Mouse (Mus musculus) ovary, adult 18-20 months (tissue): ENCODE data around the gene Zcrb1.
A peak's percentile ranks its signal among the peaks of the same experiment; 100 is the strongest.
"Not testable (repeated sequence)": the region's sequence is repeated elsewhere in the genome, so short reads cannot be mapped to it uniquely, and the experiment has no call there.

Experiments
- DNase-seq: peaks from one replicate; pipeline ENCODE4 v3.0.0; 2022; ENCODE audit warnings: low spot score, mixed read lengths

Zcrb1 gene

GRCm38 (mm10) chr15:93397826-93398698 is at the start of gene Zcrb1, which contains the start of gene Pphln1:
TSS of gene Zcrb1 (minus strand) at chr15:93398334.
TSS of gene Pphln1 (plus strand) at chr15:93398350.
- peak; percentile 64 for DNase-seq

DNA sequence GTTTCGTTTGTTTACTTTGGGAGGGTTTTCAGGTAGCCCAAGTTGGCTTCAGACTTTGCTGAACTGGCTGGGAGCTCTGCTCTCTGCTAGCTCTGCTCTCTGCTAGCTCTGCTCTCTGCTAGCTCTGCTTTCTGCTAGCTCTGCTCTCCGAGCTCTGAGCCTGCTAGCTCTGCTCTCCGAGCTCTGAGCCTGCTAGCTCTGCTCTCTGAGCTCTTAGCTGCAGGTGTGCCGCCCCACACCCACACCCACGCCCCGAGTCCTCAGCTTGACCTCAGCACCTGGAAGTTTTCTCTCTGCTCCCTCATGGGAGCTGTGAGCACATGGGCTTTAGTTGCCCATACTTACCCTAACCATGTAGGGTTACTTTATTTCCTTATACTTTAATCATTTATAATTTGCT is 45.5 kb upstream of the Zcrb1 start:
- DNase-seq = no peak

- no peak for DNase-seq
Measured at GRCm38 (mm10) chr15:93442271-93442670, 44.1 kb upstream of the Zcrb1 start.

DNA sequence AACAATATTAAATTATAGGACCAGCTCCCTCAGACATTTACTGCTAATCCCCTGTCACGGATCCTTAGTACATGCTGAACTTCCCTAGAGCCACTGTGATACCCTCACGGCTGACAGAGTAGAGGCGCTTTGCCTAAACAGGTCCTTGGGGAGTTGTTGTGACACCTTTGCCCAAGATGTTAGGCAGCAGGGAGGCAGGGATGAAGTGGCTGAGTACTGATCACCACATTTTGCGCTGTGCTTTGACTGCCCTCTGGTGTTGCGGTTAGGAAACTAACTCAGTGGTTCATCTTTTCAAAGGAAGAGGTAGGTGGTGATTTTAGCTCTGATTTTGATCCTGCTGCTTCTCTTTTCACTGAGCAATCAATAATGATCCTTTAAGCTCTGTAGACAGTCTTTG is 40.5 kb upstream of the Zcrb1 start:
- no peak for DNase-seq

DNA sequence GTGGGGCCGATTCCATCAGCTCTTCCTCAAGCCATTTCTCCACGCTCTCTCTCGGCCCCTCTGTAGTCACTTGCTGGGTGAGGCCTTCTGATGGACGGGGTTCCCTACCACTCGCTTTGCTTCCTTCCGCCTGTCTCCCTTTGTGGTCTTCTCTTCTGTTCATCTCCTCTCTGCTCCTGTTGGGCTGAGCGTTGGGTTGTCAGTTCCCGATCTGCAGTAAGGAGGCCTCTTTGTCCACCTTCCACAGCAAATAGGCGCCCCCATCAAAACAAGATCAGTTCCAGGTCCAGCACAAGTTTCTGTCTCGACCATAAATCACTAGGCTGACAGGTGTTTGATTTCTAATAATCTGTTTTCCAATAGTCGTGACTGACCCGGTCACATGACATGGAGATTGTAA is 37.9 kb upstream of the Zcrb1 start:
- no peak for DNase-seq

DNA sequence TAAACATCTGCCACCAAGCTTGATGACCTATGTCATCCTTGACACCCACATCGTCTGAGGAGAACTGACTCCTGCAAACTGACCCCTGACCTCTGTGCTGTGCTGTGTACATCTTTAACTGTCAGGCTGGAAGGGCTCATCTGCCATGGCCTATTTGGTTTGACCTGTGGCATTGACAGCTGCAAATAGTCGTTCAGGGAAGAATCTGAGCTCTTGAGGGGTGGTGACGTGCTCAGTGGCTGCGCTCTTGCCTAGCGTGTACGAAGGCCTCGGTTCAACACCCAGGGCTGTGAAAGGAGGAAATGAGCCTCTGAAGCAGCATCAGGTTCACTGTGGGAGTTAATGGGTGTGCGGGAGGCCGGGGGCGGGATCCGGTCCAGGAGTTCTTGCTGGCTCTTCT is 35.7 kb upstream of the Zcrb1 start:
- DNase-seq = no peak

DNA sequence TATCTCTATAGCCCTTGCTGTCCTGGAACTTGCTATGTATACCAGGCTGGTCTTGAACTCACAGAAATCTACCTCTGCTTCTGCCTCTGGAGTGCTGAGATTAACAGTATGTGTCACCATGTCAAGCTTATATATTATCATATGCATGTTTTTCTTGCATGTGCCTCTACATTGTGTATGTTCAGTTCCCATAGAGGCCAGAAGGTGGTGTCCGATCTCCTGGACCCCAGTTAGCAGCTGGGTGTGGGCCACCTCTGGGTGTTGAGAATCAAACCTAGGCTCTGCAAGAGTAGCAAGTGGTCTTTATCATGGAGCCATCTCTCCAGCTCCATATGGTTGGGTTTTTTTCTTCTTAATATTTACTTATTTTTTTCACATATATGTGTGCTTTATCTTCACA is 24.4 kb upstream of the Zcrb1 start:
- no peak for DNase-seq

DNA sequence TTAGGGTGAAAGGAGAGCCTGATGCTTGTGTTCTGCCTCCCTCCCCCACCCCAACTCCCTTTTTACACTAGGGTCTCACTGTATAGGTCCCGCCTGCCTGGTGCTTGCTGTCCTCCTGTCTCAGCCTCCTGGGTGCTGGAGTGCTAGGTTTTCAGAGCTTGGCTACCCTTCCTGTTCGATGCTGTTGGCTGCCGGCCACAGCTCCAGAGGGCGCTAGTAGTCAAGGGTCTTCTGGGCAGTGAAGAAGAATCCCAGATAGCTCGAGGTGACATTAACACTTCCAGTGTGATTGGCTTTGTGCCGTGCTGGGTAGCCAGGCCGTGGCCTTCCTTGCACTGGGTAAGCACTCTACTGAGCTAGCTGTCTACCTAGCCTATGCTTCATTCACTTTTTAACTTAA is 22.5 kb upstream of the Zcrb1 start:
- DNase-seq = no peak

GRCm38 (mm10) chr15:93416300-93416699 is 18.2 kb upstream of the Zcrb1 start:
- no peak for DNase-seq

- no peak for DNase-seq
Measured at GRCm38 (mm10) chr15:93414456-93414855, 16.3 kb upstream of the Zcrb1 start.

- DNase-seq = no peak
Measured at GRCm38 (mm10) chr15:93412445-93412844, 14.3 kb upstream of the Zcrb1 start.

DNA sequence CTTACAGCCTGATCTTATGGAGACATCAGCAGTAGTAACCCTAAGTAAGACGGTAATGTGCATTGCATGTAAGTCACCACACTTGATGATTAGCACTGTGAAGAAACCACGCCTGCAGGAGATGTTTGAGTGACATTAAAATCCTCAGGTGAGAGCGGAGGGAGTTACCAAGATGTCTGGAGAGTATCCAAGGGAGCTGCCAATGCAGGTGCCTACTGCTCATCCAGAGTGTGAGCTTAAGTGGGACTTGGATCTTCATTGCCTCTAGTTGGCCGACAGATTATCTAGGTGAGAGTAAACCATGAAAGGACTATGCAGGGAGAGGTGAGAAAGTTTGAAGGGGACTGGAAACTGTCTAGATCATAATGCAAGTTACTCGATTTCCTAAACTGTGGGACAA is 8.4 kb upstream of the Zcrb1 start:
- no peak for DNase-seq

GRCm38 (mm10) chr15:93405446-93405986 is 7.4 kb upstream of the Zcrb1 start:
- no peak for DNase-seq

DNA sequence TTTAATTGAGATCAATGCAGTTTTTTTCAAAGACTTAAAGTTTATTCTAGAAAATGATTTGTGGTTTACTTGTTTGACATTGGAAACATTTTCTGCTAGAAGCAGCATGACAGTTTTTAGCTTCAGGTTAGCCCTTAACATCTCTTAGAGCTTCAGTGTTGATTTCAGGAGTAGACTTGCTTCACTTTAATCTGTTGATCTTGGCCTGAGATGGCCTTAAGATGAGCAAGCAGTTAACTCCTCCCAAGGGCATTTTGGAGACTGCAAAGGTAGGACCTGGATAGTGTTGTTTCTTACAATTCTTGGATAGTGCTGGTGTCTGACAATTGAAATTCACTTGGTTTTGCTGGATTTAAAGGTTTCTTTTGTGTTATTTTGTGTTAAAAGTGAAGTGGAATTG is 6.7 kb upstream of the Zcrb1 start:
- DNase-seq = no peak

DNA sequence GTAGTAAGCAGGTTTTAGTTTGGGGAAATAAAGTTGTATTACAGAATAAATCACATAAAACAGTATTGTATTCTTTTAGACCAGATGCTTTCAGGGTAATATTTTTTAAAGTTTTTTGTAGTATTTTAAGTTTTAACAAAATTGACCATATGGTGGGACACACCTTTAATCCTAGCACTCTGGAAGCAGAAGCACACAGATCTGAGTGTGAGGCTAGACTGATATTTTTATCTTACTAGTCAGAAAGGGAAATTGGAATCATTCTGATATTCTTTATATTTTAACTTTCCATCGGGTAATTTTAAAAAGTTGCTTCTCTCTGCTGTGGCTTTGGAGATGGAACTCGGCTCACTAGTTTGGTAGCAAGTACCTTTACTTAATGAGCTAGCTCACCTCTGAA is 4.6 kb upstream of the Zcrb1 start:
- no peak for DNase-seq

DNA sequence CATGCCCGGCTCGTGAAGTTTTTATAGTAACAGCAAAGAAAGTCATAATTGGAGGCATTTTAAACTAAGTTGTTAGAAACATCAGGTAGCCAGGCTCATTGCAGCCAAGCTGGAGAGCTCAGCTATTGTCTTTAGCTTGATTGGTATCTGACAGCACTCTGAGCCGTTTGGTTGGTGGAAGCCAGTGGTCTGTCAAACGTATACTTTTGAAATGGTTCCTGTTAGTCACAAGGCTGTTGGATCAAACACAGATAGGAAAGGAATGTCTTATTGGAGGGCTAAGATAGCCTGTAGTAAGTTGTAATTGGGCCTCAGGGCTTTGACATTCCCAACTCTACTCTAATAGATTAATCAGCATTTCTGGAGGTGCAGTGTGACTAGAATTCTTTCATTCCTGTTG is 3.3 kb upstream of the Zcrb1 start:
- no peak for DNase-seq

DNA sequence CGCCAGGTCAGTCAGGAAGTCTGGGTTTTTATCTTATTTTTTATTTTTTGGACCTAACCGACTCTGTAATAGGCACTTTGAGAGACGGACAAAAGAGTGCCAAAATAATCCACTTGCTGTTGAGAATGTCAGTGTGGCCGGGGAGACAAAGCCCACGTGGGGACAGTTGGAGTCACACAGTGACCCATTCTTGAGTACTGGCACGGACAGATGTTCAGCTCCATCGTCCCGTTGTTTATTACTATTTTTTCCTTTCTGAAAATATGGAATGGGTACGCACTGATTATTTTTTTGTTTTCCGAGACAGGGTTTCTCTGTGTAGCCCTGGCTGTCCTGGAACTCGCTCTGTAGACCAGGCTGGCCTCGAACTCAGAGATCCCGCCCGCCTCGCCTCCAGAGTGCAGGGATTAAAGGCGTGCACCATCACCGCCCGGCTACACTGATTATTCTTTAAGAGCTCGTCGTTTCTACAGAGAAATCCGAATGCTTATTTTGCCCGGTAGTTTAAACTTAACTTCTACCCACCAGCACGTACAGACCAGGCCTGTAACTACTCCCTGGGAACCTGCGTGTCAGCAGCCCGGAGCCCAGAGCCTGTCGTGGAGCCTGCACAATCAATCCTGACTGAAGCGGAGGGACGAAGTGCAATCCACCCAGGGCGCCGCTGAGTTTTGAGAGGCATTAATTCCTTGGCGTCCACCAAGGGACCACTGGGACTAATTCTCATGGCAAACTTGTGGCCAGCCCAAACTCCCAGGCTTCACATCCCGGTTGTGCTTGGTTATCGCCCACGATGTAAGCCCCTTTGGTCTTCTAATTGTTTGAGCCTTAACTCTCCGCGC is 786 bp upstream of the Zcrb1 start:
- no peak for DNase-seq

GRCm38 (mm10) chr15:93397269-93397668 is 865 bp downstream of the Zcrb1 start:
- no peak for DNase-seq

DNA sequence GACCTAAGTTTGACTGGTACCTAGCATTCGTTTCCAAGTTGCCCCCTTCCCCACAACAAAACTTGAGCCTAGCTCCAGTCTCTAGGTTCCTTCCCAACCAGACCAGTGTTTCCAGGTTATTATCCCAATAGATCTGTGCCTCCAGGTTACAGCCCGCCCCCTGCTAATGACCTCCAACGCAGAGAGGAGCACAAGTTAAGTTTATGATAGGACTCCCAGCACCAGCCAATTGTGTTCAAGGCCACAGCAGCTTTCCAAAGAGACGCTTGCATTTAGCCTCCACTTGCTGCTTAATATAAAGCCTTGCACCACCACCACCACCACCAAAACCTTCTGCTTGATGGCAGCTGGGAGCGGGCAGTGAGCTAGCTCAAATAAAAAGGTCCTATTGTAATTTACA is 16.8 kb downstream of the Zcrb1 start:
- DNase-seq = no peak

DNA sequence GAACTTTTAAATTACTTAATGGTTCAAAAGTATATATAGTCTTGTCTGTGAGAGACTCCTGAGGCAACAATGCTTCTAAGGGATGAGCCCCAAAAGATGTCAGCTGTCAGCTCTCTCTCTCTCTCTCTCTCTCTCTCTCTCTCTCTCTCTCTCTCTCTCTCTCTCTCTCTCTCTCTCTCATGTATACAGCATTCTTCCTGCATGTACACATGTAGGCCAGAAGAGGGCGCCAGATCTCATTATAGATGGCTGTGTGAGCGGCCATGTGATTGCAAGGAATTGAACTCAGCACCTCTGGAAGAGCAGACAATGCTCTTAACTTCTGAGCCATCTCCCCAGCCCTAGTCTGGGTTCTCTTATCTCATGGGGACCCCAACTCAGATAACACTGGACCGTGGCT is 19.0 kb downstream of the Zcrb1 start:
- no peak for DNase-seq

DNA sequence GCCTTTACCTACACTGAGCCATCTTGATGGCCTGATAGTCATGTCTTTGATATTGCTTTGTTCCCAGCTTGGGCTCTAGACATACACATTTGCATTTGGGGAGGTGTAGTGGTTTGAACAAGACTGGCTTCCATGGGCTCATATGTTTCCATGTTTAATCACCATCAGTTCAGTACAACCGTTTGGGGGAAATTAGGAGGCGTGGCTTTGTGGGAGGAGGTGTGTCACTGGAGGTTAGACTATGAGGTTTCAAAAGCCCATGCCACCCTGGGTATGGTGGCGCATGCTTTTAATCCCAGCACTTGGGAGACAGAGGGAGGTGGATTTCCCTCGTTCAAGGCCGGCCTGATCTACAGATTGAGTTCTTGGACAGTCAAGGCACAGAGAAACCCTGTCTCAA is 22.4 kb downstream of the Zcrb1 start:
- DNase-seq = no peak

- not testable (repeated sequence) for DNase-seq
Measured at GRCm38 (mm10) chr15:93372525-93373119, 25.5 kb downstream of the Zcrb1 start.
